Mouse (Mus musculus) hindbrain, embryonic 15.5 days (tissue): ENCODE results near the gene Defa34. TPM values are rescaled to one million over a fixed set of nuclear protein-coding genes. Genes with fewer than 3 reads are reported as not detected.
"Not testable (repeated sequence)": the region's sequence is repeated elsewhere in the genome, so short reads cannot be mapped to it uniquely, and the experiment has no call there.

Source experiments
- ATAC-seq: fragments of 200-750 bp; cut with Nextera tagmentation; 2 replicates; pipeline ENCODE4 v1.8.0; 2017; ENCODE audit warnings: low read depth, moderate number of reproducible peaks, moderate TSS enrichment; ENCODE audit not compliant: low FRiP score
- H3K27ac ChIP-seq: fragments of 300-500 bp; sonication (generic); replicated peaks from 2 replicates; pipeline ENCODE4 v1.5.1; 2015; ENCODE audit warnings: mild to moderate bottlenecking, inconsistent platforms
- H3K27me3 ChIP-seq: fragments of 300-500 bp; sonication (generic); 2 replicates; pipeline ENCODE4 v1.6.1; 2015; ENCODE audit warnings: control low read depth, inconsistent platforms
- H3K36me3 ChIP-seq: fragments of 300-500 bp; sonication (generic); 2 replicates; pipeline ENCODE4 v1.6.1; 2015; ENCODE audit warnings: control low read depth, inconsistent platforms
- H3K4me1 ChIP-seq: fragments of 300-500 bp; sonication (generic); replicated peaks from 2 replicates; pipeline ENCODE4 v1.6.1; 2015; ENCODE audit warnings: control low read depth, inconsistent platforms
- H3K4me2 ChIP-seq: fragments of 300-500 bp; sonication (generic); 2 replicates; pipeline ENCODE4 v1.6.1; 2015; ENCODE audit warnings: moderate library complexity, mild to moderate bottlenecking, inconsistent platforms
- H3K4me3 ChIP-seq: fragments of 300-500 bp; sonication (generic); 2 replicates; pipeline ENCODE4 v1.5.1; 2015; ENCODE audit warnings: mild to moderate bottlenecking, inconsistent platforms
- H3K9ac ChIP-seq: fragments of 300-500 bp; sonication (generic); 2 replicates; pipeline ENCODE4 v1.6.1; 2015; ENCODE audit warnings: inconsistent platforms
- H3K9me3 ChIP-seq: fragments of 300-500 bp; sonication (generic); 2 replicates; pipeline ENCODE4 v1.6.1; 2016; ENCODE audit warnings: control low read depth, inconsistent platforms
- WGBS: fragments of 180-500 bp; shearing (Covaris S2); methylation state at CpG from one replicate; pipeline ENCODE4 v1.1.7; 2015; 5-methylcytosine and 5-hydroxymethylcytosine counted together
- polyA plus RNA-seq: library from polyadenylated mRNA; unstranded; fragments of >200 nt; fragmentation: Nextera tagmentation; extraction: Ambion mirVana; gene quantifications from 2 replicates; pipeline ENCODE4 v1.2.1, GENCODE M21; 2015

Gene Defa34
- polyA plus RNA-seq = not detected in 2 replicates

DNA sequence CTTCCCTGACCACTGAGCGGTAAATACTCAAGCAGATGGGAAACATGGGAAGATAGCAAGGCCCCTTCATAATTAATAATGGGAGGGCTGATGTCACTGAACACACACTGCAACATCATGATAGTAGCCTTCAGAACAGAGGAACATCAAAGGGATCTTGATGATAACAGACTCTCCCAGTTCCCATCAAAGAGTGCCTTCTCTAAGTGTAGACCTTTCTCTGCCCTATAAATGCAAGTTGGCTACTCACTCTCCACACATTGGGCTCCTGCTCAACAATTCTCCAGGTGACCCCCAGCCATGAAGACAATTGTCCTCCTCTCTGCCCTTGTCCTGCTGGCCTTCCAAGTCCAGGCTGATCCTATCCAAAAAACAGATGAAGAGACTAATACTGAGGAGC, at the start of gene Defa34:
TSS of gene Defa34 (plus strand) at position 301 of the 400 bp plus-strand sequence.
- not testable (repeated sequence) for H3K4me2 ChIP-seq, H3K9me3 ChIP-seq, H3K36me3 ChIP-seq, H3K4me3 ChIP-seq, H3K27me3 ChIP-seq, H3K27ac ChIP-seq, ATAC-seq, H3K9ac ChIP-seq, H3K4me1 ChIP-seq
- no CpG with 5 or more reads among the region's 1 CpGs for WGBS

DNA sequence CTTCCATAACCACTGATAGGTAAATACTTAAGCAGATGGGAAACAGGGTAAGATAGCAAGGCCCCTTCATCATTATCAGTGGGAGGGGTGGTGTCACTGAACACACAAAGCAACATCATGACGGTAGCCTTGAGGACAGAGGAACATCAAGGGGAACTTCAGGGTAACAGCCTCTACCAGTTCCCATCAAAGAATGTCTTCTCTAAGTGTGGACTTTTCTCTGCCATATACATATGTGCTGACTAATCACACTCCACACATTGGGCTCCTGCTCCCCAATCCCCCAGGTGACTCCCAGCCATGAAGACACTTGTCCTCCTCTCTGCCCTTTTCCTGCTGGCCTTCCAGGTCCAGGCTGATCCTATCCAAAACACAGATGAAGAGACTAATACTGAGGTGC, 47.7 kb upstream of the Defa34 start, which contains the start of gene Defa26:
TSS of gene Defa26 (plus strand) at position 301 of the 400 bp plus-strand sequence.
- H3K27ac ChIP-seq, ATAC-seq, H3K9ac ChIP-seq, H3K4me1 ChIP-seq, H3K9me3 ChIP-seq, H3K4me3 ChIP-seq, H3K27me3 ChIP-seq, H3K36me3 ChIP-seq, H3K4me2 ChIP-seq: not testable (repeated sequence)
- 75% methylated on average over 1 of the region's 1 CpGs for WGBS

DNA sequence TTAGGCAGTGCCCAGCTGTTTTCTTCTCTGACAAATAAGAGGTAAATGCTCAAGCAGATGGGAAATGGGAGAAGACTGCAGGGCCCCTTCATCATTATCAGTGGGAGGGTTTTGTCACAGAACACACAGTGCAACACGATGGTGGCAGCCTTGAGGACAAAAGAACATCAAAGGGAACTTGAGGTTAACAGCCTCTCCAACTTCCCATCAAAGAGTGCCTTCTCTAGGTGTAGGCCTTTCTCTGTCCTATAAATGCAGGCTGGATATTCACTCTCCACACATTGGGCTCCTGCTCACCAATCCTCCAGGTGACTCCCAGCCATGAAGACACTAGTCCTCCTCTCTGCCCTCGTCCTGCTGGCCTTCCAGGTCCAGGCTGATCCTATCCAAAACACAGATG, 10.1 kb upstream of the Defa34 start, which contains the start of gene Defa17:
TSS of gene Defa17 (plus strand) at position 301 of the 400 bp plus-strand sequence.
- H3K9ac ChIP-seq, H3K36me3 ChIP-seq, H3K27ac ChIP-seq, H3K4me1 ChIP-seq, ATAC-seq, H3K27me3 ChIP-seq, H3K4me2 ChIP-seq, H3K4me3 ChIP-seq, H3K9me3 ChIP-seq: not testable (repeated sequence)
- WGBS = no CpG with 5 or more reads among the region's 2 CpGs

DNA sequence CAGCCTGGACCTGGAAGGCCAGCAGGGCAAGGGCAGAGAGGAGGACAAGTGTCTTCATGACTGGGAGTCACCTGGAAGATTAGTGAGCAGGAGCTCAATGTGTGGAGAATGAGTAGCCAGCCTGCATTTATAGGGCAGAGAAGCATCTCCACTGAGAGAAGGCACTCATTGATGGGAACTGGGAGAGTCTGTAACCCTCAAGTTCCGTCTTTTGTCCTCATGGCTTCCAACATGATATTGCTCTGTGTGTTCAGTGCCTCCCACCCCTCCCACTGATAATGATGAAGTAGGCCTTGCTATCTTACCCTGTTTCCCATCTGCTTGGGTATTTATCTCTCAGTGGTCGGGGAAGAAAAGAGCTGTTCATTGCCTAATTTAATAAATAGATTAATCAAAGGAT, 37.9 kb downstream of the Defa34 start, which contains the start of gene AY761184:
TSS of gene AY761184 (minus strand) at position 101 of the 400 bp plus-strand sequence.
- WGBS = 87% methylated on average over 2 of the region's 2 CpGs
- H3K27me3 ChIP-seq, H3K27ac ChIP-seq, ATAC-seq, H3K9ac ChIP-seq, H3K9me3 ChIP-seq, H3K4me2 ChIP-seq, H3K4me1 ChIP-seq, H3K36me3 ChIP-seq, H3K4me3 ChIP-seq: not testable (repeated sequence)

Other genes starting within 250 kb of the Defa34 start
- not detected in 2 replicates for gene Defa36, start 238.4 kb upstream of the Defa34 start, polyA plus RNA-seq
- not detected in 2 replicates for gene Gm7849, start 209.2 kb upstream of the Defa34 start, polyA plus RNA-seq
- not detected in 2 replicates for gene Defa20, start 156.5 kb upstream of the Defa34 start, polyA plus RNA-seq
- gene Defa32, start 136.8 kb upstream of the Defa34 start, polyA plus RNA-seq = not detected in 2 replicates
- gene Defa37, start 100.4 kb upstream of the Defa34 start, polyA plus RNA-seq = not detected in 2 replicates
- gene Defa28, start 82.8 kb upstream of the Defa34 start, polyA plus RNA-seq = not detected in 2 replicates
- gene Gm7861, start 71.3 kb upstream of the Defa34 start, polyA plus RNA-seq = not detected in 2 replicates
- not detected in 2 replicates for gene Defa26, start 47.6 kb upstream of the Defa34 start, polyA plus RNA-seq
- not detected in 2 replicates for gene Defa17, start 10.0 kb upstream of the Defa34 start, polyA plus RNA-seq
- not detected in 2 replicates for gene AY761184, start 37.8 kb downstream of the Defa34 start, polyA plus RNA-seq
- not detected in 2 replicates for gene Defa24, start 68.7 kb downstream of the Defa34 start, polyA plus RNA-seq
- gene Defb50, start 157.7 kb downstream of the Defa34 start, polyA plus RNA-seq = not detected in 2 replicates
- gene Defb2, start 174.1 kb downstream of the Defa34 start, polyA plus RNA-seq = not detected in 2 replicates
- 1.4 and 1.5 TPM in 2 replicates for gene Defb10, start 193.1 kb downstream of the Defa34 start, polyA plus RNA-seq
- gene Defb9, start 219.6 kb downstream of the Defa34 start, polyA plus RNA-seq = 1.9 and 2.5 TPM in 2 replicates
- 30.6 and 34.9 TPM in 2 replicates for gene Defb11, start 240.6 kb downstream of the Defa34 start, polyA plus RNA-seq